ENCODE assay signal across 25 mouse cellular contexts in the genomic region with DNA sequence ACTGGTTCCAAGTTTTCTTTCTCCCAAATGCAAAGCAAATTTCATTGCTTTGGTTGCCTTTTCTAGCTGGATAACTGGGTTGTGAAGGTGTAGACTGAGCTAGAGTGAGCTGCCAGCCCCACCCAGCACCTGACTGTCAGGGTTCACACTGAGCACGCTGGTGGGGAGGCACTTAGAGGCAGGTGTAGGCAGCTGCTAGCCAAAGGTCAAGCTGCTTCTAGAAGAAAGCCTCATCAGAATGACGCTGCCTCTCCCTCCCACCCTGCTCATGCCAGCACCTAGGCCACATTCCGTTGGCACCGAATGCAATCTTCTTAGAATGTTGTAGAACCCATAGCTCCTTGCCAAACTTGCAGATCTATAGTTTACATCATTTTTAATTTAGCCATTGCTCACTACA. TPM values are rescaled to one million over a fixed set of nuclear protein-coding genes. Genes with fewer than 3 reads are reported as not detected.
DNase-seq lines count a peak whose midpoint lies in the region; ATAC-seq lines count a peak whose summit lies in the region.
"Had no signal": no experiment of that assay in that cellular context is flagged by ENCODE, and none has a peak within 500 bp of the region (broad histone marks: within the 10 kb centered on the region; RNA-seq: fewer than 3 reads in every experiment).

No protein-coding gene starts in this region.

- H3K9me3 ChIP-seq in liver, embryonic 11.5 days (ENCODE audit: control insufficient read depth, low read length) = no peaks in the 10 kb centered on the region
- H3K9me3 ChIP-seq in liver, embryonic 13.5 days (replicated peaks) = no peaks in the 10 kb centered on the region
- H3K9me3 ChIP-seq: forebrain, embryonic 12.5 days; G1E; limb, embryonic 15.5 days; megakaryocyte, embryonic 14.5 days; midbrain, embryonic 15.5 days had no signal

- H3K27me3 ChIP-seq in liver, embryonic 11.5 days (replicated peaks; ENCODE audit: control insufficient read depth, insufficient read depth, low read length) = no peaks in the 10 kb centered on the region
- no peaks in the 10 kb centered on the region for H3K27me3 ChIP-seq in liver, embryonic 13.5 days
- H3K27me3 ChIP-seq: limb, embryonic 15.5 days; midbrain, embryonic 15.5 days had no signal

- H3K4me1 ChIP-seq in liver, embryonic 11.5 days (replicated peaks; ENCODE audit: control insufficient read depth, insufficient read depth, low read length) = no peaks in the 10 kb centered on the region
- H3K4me1 ChIP-seq in liver, embryonic 13.5 days (replicated peaks) = 0 out of 2 replicates have a peak, but pooled peaks cover 5% of the 10 kb centered on the region
- H3K4me1 ChIP-seq: megakaryocyte, embryonic 14.5 days had no signal

- 77% methylated on average over 4 of the region's 4 CpGs for WGBS in liver, embryonic 11.5 days
- 56% methylated on average over 4 of the region's 4 CpGs for WGBS in liver, embryonic 13.5 days (ENCODE audit: insufficient replicate concordance)

- intact Hi-C loops in left cerebral cortex, postnatal 10 days (cut with DNase I) = no loop called here

- H3K9ac ChIP-seq in liver, embryonic 11.5 days (ENCODE audit: low read depth, low read length) = no peak overlapping the region
- H3K9ac ChIP-seq in liver, embryonic 13.5 days = no peak overlapping the region
- H3K9ac ChIP-seq: forebrain, embryonic 12.5 days; limb, embryonic 15.5 days; midbrain, embryonic 15.5 days had no signal

- no peak overlapping the region for H3K27ac ChIP-seq in liver, embryonic 11.5 days (ENCODE audit: low read depth, low read length)
- H3K27ac ChIP-seq in liver, embryonic 13.5 days = no peak overlapping the region; the same call in 1 of the 2 replicates
- H3K27ac ChIP-seq: forebrain, embryonic 12.5 days; layer of hippocampus, adult 2 months; limb, embryonic 15.5 days; midbrain, embryonic 15.5 days had no signal

- no peak for ATAC-seq in liver, embryonic 11.5 days (replicated peaks; ENCODE audit: low FRiP score)
- no peak for ATAC-seq in liver, embryonic 13.5 days (ENCODE audit: low read depth)
- ATAC-seq: activated CD4-positive, CD25-positive, alpha-beta regulatory T cell, adult 4 months; hindbrain, embryonic 16.5 days; midbrain, embryonic 15.5 days had no signal

- H3K4me2 ChIP-seq in liver, embryonic 11.5 days = no peak overlapping the region; the same call in 1 of the 2 replicates
- peak overlapping the region; percentile 44 for H3K4me2 ChIP-seq in liver, embryonic 13.5 days
- H3K4me2 ChIP-seq: forebrain, embryonic 12.5 days; limb, embryonic 15.5 days; midbrain, embryonic 15.5 days had no signal

- H3K4me3 ChIP-seq in liver, embryonic 11.5 days (ENCODE audit: low read depth, low read length) = no peak overlapping the region
- H3K4me3 ChIP-seq in liver, embryonic 13.5 days (replicated peaks) = peak overlapping the region; percentile 37; the same call in 1 of the 2 replicates
- H3K4me3 ChIP-seq: forebrain, embryonic 12.5 days; layer of hippocampus, adult 2 months; limb, embryonic 15.5 days; megakaryocyte, embryonic 14.5 days; midbrain, embryonic 15.5 days; myocyte had no signal

- peak; percentile 8 for DNase-seq in liver
- DNase-seq in liver, embryonic 11.5 days (ENCODE audit: low spot score) = no peak
- peak; percentile 62 for DNase-seq in kidney, postnatal 10 days
- no peak for DNase-seq in liver, embryonic 13.5 days
- no peak for DNase-seq in layer of hippocampus, postnatal 25 days (ENCODE audit: extremely low spot score in 1 of 2, low spot score in 1 of 2)
- no peak for DNase-seq in urinary bladder, postnatal 14 days (ENCODE audit: low spot score)
- no peak for DNase-seq in left cerebral cortex, postnatal 10 days (ENCODE audit: extremely low spot score in 1 of 2, low spot score in 2 of 2)
- no peak for DNase-seq in spleen, adult 18-20 months
- DNase-seq: adrenal gland, postnatal 10 days; cerebellum, adult 9-10 months; gastrocnemius, postnatal 36 days; lung, postnatal 14 days; thymus, postnatal 14 days had no signal

- H3K36me3 ChIP-seq in liver, embryonic 11.5 days (ENCODE audit: control insufficient read depth, insufficient read depth, low read length) = no peaks in the 10 kb centered on the region
- H3K36me3 ChIP-seq in liver, embryonic 13.5 days = 0 out of 2 replicates have a peak, but pooled peaks cover 3% of the 10 kb centered on the region
- H3K36me3 ChIP-seq: forebrain, embryonic 12.5 days; G1E; limb, embryonic 15.5 days; midbrain, embryonic 15.5 days had no signal

RNA-seq across cellular contexts. Expression of a gene that starts 1.6 kb away (rescaled TPM):
- polyA plus RNA-seq in liver, embryonic 11.5 days (2014; fragmentation: Nextera tagmentation; extraction: Ambion mirVana) = 78.7 and 82.3 TPM in 2 replicates
- 176 and 187 TPM in 2 replicates for polyA plus RNA-seq in liver, embryonic 13.5 days (2015; fragmentation: Nextera tagmentation; extraction: Ambion mirVana)
- under 1 TPM in 1 of 2 experiments, not detected in 1; 0.42 TPM for total RNA-seq in layer of hippocampus, postnatal 25 days (2021)
- under 1 TPM in 1 of 2 experiments, not detected in 1; 0.56 TPM for total RNA-seq in left cerebral cortex, postnatal 10 days (2021)
- total RNA-seq: common myeloid progenitor, adult 5-6 weeks; G1E; gastrocnemius, postnatal 36 days; hematopoietic stem cell, adult 5-6 weeks; layer of hippocampus, adult 2 months; left cerebral cortex, postnatal 36 days had no signal
- polyA plus RNA-seq: activated CD4-positive, CD25-positive, alpha-beta regulatory T cell, adult 4 months; forebrain, embryonic 12.5 days; G1E; myocyte had no signal

Comparison
In these comparisons a context has a peak if more than half of its experiments do, and no peak if none do; other contexts are left out.
1. DNase-seq: peak in liver (single experiment) and kidney, postnatal 10 days (single experiment); none in liver, embryonic 11.5 days (single experiment), liver, embryonic 13.5 days (single experiment), layer of hippocampus, postnatal 25 days (0 of 2), urinary bladder, postnatal 14 days (single experiment), left cerebral cortex, postnatal 10 days (0 of 2) and spleen, adult 18-20 months (0 of 2).